Mouse (Mus musculus) ovary, adult 18-20 months (tissue): ENCODE data around the gene Card10.

Experiments used
- DNase-seq: peaks from one replicate; pipeline ENCODE4 v3.0.0; 2022; ENCODE audit warnings: low spot score, mixed read lengths

Gene Card10

DNA sequence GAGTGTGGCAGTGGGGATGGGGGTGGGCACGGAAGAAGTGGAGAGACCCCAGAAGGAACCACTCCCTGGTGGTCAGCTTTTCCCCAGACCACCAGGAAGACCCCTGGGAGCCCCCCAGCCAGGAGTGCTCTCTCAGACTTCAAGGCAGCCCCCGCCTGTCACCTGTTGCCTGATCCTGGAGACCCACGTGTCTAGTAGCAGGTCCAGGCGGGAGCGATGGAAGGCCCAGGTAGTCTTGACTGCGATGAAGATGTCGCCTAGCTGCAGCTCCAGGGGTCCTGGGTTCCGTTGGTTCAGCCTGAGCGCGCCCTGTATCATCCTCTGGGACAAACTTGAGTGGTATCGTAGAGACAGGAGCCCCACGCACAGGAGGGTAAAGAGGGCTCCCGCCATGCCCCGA is 30.0 kb downstream of the Card10 start:
- DNase-seq, result no peak

DNA sequence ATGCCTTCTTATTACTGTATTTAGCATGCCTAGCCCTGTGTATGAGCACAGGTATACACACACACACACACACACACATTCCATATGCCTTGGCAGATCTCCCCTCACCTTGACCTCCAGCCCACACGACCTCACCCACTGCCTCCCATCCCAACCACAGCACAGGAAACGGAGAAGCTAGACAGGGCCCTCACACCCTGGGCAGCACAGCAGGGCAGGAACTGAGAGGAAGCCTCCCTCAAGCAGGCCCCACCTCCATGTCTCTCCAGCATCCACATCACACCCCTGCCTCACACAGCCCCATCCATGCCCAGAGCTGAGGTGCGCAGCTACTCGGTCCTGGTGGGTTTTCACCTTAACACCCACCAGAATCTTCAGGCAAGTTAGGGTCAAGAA is 30.5 kb downstream of the Card10 start:
- no peak for DNase-seq

DNA sequence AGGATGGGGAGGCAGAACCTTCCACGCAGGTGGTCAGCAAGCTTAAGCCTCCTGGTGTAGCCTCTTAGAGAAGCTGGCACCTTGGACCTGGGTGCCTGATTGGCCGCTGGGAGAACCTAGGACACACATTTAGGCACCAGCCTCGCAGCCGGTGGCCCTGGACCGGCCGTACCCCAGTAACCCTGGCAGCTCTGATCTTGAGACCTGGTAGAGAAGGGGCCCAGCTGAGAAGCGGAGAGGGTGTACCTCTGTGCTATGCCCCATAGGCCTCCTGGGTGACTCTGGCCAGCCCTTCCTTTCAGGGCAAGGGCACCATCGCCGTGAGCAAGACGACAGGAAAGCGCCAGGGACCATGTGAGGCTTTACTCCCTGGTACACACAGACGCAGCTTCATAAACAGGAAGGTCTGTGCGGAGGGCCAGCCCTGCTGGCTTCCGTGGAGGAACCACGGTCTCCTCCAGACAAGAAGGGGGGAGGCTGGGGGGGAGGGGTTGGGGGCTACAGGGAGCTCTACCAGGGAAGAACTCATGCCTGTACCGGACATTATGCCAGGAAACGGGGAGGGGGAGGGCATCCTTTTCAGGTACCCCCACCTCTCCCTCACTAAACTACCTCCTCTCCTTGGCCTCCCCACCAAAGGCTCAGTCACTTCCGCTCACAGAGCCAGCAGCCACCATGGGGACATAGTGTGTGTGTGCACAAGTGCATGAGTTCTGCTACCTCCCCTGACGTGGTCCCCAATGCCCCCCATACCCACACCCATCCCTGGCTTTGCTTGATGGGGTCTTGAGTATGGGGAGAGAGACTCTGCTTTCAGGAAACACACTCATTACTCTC is 31.1 kb downstream of the Card10 start:
- DNase-seq, result no peak

DNA sequence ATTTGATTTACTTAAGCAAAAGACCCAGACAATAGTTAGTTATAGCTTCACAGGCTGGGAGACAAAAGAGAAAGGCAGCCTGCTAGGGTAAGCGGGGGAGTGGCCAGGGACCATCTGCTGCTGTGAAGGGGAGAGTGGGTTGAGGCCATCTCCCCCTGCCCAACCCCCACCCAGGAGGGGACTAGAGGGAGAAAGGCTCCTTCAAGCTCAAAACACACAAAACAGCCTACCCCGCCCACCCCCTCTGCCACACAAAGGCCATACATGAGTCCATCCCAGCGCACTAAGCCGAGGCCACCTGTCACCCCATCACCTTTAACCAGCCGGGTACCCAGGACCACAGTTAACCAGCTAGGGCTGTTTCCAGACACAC is 31.9 kb downstream of the Card10 start:
- no peak for DNase-seq

DNA sequence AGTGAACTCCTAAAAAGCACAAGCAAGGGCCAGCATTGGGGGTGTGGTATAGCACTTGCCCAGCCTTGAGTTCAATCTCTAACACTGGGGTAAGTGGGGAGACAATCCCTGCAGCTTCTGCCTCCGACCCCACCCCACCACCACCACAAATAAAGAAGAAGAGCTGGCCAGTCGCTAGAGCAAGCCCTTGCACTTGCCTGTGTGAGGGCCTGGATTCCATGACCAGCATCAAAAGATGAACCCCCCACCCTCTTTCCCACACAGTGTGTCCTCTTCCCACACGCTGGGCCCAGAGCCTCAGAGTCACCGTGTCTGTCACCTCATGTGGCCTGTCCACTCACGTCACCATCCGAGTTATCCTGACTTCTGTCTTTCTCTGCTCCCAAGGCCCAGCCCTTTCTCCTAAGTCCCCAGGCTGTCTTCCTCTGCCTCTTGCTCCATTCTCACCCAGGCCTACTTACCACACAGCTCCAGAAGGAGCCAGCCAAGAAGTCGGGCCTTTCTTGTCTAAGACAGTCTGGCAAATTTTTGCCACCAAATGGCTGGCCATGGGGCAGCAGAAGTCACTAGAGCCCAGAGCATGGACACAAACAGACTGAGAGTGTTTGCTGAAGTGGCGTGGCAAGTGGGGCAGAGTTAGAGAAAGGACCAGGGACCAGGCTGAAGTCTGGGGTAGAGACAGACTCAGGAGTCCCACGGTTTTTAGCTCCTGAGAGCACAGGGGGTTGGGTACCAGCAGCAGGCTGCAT is 32.4 kb downstream of the Card10 start:
- no peak for DNase-seq

DNA sequence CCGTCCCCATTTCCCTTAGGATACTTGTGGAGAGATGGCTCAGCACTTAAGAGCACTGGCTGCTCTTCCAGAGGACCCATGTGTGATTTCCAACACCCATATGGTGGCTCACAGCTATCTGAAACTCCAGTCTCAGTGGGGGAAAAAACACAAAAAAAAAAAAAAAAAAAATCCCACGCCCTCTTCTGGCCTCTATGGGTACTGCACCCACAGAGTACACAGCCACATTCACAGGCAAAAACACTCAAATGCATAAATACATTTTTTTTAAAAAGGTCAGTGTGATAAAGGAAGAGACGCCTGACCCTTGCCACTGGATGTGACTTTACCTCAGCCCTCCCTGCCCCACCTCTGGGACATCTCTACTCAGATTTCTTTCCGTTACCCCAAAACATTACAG is 33.8 kb downstream of the Card10 start:
- DNase-seq, result no peak

DNA sequence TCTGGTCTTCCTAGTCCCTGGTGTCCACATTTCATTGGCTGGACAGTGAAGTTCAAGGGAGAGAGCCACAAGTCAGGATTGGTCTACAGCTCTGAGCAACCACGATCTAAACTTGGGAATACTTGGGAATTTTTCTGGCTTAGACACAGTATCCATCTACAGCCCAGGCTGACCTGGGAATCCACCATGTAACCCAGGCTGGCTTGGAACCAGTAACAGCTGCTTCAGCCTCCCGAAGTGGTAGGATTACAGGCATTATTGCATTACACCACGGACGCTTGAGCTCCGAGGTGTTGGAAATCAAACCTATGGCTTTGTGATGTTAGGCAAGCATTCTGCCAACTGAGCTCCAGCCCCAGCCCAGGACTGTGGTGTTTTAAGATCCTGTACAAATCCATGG is 39.1 kb downstream of the Card10 start:
- no peak for DNase-seq

DNA sequence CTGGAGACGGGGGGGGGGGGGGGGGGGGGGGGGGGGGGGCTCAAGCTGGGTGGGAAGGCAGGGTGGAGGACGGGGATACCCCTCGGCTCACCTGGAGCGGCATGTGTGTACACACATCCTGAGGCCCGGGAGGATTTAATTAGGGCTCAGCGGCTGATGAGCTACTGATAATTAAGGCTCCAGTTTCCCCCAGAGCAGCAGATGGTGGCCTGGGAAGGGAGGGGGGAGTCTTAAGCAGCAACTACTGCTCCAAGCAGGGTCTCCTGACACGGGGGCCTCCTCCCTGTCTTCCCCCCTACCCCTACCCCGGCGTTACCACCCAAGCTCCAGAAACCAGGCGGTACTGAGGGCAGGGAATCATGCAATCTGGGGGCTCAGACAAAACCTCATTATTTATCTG is 39.6 kb downstream of the Card10 start:
- DNase-seq, result no peak

DNA sequence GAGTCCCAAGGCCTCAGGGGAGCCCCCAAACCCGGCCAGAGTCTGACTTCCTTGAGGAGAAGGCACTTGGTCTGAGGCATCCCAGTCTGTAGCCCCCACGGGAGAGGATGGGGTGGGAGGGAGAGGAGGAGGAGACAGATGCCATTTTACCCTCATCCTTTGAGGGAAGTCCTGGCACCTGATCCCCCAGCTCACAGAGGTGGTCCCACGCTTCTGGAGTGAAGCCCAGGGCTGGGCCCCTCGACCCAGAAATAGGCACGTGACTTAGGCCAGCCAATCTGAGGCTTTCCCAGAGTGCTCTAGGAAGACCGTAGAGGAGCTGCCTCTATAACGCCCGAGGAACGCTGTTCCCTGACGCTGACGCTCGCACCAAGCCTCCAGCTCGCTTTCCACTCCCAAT is 41.7 kb downstream of the Card10 start:
- no peak for DNase-seq

DNA sequence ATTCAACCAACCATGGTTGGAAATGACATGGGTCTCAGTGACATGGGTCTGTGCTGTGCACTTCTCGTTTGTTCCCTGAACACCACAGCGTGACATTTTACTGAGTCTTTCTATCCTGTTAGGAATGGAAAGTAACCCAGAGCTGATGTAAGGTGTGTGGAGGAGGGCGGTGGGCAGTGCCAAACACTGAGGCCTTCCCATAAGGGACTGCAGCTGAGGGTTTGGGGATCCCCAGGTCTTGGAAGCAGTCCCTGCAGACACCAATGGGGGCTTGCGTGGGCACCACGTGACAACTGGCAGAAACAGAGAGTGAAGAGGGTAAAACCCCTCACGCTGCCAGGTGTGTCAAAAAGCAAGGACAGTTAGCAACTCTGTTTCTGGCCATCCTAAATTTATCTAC is 44.7 kb downstream of the Card10 start:
- DNase-seq, result no peak

DNA sequence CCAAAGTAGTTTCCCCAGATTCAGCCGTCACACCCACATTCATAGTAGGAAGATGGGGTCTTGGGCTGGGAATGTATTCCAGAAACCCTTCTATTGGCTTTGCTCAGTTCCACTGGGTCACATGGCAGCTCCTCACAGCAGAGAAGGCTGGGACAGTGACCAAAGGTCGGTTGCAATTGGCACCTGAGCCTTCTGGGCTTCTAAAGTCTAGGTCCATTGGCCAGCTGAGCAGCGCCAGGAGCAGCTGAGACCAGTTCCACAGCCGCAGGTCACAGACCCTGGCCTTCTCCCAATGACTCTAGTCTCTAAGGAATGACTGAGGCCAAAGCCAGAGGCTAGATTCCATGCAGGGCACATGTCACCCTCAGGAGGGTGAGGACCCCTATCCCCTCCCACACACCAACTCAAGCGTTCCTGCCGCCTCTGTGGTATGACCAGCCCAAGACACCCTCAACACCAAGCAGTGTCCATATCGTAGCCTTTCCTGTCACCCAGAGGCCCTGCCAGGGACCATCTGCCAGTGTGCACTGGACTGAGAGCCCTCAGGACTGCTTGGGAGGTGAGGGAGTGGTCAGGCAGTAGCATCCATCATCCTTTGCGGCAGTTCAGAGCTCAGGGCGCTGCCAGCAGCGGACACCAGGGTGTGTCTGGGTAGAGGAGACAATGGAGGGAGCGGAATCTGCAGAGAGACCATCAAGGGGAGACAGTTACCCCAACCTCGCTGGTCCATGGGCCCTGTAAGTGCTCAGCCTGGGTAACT is 46.7 kb downstream of the Card10 start:
- no peak for DNase-seq

DNA sequence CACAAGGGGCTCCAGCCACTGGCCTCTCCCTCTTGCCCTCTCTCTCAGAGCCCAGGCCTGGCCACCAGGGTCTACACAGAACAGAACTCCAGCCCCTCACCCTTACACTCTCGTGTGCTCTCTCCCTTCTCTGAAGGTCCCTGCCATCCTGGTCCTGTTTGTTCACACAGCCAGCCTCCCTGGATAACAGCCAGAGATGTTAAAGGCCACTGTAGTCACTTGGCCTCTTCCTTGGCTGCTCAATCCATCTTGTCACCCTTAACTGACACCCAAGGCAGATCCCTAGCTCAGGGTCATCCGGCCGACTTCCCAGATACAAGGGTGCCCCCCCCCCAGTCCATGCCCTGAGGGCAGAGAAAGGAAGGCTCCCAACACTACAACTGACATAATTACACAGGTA is 47.6 kb downstream of the Card10 start:
- DNase-seq, result no peak

DNA sequence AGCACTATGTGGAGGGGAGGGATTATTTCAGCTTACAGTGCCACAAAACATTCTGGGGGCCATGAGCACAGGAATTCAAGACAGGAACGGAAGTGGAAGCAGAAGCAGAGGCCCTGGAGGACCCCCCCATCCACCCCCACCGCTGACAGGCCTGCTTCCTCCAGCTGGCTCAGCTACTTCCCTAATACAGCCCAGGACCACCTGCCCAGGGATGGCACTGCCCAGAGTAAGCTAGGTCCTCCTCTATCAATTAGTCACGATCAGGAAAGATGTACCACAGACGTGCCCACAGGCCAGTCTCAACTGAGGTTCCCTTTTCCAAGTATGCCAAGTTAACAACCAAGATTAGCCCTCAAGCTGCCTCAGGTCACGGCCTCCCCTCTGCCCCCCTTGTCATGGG is 48.7 kb downstream of the Card10 start:
- no peak for DNase-seq

DNA sequence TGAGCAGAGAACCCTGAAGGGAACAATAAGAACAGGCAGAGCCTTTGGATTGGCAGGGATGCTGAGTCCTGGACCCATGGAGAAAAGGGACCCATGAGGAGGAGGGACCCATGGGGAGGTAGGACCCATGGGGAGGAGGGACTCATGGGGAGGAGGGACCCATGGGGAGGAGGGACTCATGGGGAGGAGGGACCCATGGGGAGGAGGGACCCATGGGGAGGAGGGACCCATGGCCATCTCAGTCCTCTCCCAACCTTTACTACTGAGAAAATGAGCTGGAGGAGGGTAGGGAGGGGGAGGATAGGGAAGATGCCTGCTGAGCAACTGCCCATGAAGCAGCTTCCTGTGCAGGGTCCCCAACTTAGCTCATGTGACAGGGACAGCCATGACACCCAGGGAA is 49.9 kb downstream of the Card10 start:
- DNase-seq, result no peak

DNA sequence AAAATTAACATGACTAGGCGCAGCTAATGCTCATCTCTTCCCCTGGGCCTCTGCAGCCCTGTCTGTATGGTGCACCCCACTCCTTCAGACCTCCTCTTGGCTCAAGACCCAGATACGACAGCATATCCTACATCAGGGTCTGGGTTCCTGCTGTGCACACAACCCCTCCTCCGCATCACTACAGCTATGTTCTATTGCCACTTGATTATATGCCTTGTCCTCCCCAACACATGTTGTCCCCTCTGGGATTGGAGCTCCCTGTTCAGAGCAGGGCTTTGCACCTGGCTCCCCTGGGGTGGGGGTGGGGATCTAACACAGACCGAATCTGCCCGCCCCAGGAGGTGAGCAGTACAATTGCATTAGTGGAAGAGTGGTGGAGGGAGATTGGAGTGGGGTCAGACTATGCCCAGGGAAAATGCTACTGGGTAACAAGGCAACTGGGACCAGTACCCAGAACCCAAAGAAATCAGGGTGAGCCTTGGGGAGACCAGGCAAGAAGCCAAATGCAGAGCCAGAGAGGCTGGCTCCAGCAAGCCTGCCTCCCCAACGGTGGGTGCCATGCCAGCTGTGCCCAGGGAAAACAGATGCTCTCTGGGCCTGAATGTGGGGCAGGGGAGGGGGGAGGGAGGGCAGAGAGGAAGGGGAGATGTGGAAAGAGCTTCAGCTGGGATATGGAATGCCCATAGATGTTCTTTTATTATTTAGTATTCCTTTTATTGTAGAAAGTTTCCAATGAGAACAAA is 52.1 kb downstream of the Card10 start:
- DNase-seq, result no peak

DNA sequence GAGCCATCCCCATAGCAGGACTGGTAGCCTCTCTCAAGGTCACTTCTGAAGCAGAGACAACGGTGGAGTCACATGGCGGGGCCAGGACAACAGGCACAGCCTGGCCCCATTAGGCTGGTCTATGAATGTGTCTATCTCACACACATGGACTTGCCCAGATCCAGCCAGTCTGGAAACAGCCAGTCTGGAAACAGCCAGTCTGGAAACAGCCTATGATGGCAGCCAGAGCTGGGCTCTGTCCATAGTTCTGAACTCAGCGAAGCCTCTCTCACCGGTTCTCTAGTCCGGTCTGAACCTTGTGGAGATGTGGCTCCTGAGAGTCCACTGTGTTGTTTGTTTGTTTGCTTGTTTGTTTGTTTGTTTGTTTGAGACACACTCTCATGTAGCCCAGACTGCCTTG is 53.0 kb downstream of the Card10 start:
- no peak for DNase-seq

DNA sequence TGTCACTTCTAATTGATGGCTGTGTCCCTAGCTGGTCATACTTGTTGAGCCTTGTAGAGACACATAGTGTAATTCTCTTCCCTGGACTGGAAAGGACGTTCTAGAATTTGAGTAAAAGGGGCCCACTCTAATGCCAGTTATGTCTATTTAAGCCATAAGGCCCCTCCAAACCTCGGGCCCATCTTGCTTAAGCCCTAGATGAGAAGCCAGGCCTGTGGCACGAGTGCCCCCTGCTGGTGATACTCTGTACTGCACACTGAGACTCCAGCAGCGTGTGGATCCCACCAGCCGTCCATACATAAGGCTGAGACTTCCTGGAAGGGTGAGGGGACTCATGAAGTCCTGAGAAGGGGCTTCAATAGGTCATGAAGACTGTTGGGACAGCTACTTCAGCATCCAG is 58.6 kb downstream of the Card10 start:
- no peak for DNase-seq

DNA sequence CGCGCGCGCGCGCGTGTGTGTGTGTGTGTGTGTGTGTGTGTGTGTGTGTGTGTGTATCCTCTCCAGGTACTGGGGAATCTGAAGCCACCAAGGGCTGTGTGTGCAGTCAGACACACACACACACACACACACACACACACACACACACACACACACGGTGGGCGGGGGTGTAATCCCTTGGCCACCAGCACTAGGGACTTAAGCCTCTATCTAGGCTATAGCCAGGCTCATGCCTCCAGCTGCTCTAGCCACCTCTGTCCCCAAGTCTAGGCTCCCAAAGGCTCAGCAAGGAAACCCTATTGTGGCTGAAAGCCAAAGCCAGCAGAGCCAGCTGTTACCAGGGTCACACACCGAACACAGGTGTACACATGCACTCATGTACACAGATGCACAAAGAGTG is 60.0 kb downstream of the Card10 start:
- DNase-seq, result no peak

DNA sequence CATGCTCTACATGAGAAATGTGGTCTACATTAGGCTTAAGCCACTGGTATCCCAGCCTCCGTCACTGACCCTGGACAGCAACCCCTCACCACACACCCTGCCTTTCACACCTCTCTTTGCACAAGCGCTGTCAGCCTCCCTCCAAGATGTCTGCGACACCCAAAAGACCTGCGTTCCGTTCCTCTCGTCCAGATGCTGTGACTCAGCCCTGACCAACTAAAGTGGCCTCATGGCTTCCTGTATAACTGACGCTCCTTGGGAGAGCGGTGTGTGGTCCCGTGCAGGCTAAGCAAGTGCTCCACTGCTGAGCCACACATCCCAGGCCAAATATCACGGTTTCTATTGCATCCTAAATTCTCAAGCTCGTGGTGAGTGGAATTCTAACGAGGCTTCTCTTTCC is 62.2 kb downstream of the Card10 start:
- no peak for DNase-seq

DNA sequence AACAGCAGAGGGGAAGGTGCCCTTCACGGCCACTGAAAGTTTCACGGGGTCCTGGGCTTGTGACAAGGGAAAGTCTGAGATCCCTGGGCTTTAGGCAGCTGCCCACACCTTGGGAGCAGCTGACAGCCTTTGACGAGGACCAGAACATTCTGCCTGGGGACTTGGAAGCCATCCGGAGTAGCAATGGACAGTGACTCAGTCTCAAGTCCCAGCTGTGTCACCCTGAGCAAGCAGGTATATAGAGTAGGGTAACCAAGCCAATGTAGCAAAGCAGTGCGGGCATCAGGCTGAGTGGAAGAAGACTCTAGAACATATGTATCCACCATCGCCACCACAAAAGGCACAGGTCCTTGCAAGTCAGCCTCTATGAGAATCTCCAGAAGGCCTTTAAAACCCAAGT is 65.7 kb downstream of the Card10 start:
- no peak for DNase-seq

DNA sequence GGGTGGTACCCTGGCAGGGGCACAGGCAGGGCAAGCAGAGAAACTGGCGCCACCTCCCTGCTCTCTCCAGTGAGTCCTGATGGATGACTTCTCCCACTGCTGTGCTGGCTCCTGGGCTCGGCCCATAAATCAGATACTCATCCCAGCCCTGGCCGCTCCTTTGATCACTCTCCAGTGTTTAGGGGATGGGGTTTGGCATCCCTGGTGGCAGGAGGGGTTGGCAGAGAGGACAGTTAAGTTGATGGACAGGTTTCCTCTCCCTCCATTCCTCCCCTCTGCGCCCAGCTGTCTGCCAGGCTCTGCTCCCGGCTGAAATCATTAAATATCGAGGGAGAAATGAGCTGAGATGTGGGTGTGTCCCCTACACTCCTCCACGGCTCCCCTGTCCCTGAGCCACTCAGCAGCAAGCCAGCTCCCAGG is 66.2 kb downstream of the Card10 start:
- DNase-seq, result peak; percentile 6

DNA sequence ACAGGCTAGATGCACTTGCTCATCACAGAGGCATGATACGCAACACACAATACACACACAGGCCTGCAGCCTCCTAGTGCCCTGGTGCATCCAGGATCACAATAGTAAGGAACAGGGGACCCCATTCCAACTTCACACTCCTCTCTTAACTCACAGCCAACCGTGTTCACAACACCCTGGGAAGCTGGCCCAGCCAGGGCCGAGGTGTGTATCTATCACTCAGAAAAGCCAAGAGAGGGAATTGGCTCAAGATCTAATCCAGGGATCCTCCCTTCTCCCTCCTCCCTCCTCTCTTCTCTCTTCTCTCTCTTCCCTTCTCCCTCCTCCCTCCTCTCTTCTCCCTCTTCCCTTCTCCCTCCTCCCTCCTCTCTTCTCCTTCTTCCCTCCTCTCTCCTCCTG is 66.7 kb downstream of the Card10 start:
- DNase-seq, result no peak
